Mouse (Mus musculus): ENCODE results near the gene Slc38a4. TPM values are rescaled to one million over a fixed set of nuclear protein-coding genes. Genes with fewer than 3 reads are reported as not detected.

Gene Slc38a4
- total and polyA plus RNA-seq, 3 experiments: 0.13 to 0.51 (median 0.17) TPM

DNA sequence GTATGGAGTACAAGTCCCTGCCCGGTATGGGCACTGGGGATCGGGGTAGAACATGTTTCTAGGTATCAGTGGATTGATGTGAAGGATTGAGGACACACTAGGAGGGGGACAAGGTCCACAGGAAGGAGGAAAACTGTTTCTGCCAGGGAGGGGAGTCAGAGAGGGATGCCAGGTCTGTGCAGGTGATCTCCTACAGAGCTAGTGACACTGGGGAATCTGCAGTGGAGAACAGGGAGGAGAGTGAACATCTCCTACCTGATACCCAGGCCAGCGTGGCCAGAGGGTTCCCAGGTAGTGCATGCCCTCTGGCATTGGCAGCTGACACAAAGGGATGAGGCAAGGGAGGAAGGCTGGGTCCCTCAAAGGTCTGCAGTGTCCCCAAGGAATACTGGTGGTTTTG lies 89.4 kb downstream of the Slc38a4 start:
- no peak for DNase-seq (ENCODE audit: extremely low read depth)
- H3K4me1 ChIP-seq (ENCODE audit: control insufficient read depth in 1 of 2, insufficient read depth in 2 of 2): no peaks in the 10 kb centered on the region
- H3K27ac ChIP-seq (ENCODE audit: insufficient read depth, low read depth): no peak overlapping the region
- no peak overlapping the region for H3K9ac ChIP-seq (ENCODE audit: insufficient read depth, low read depth)
- in situ Hi-C loops (cut with MboI; ENCODE audit: low pct_ligation_motif_present, low pct_unique_long_range_greater_than_20kb, low sequenced_read_pairs): no loop called here
- no peak overlapping the region for H3K4me2 ChIP-seq (ENCODE audit: insufficient read depth, low read depth, poor library complexity, severe bottlenecking)
- H3K27me3 ChIP-seq (replicated peaks): no peaks in the 10 kb centered on the region
- TF ChIP-seq ZC3H11A (IDR thresholded peaks at IDR 0.05; ENCODE audit: low read depth, low read length) (no peak), NRF1 (IDR thresholded peaks at IDR 0.05; ENCODE audit: low read depth, low read length) (no peak)
- no peaks in the 10 kb centered on the region for H3K36me3 ChIP-seq (replicated peaks in 1 of 2; ENCODE audit: control insufficient read depth in 1 of 2, insufficient read depth in 1 of 2, low read length in 1 of 2)
- no peaks in the 10 kb centered on the region for H3K79me2 ChIP-seq (replicated peaks; ENCODE audit: control insufficient read depth, extremely low read depth, insufficient read depth, poor library complexity, severe bottlenecking)
- dilution Hi-C loops (cut with MboI; ENCODE audit: extremely low pct_ligation_motif_present, extremely low pct_unique_long_range_greater_than_20kb, low sequenced_read_pairs): no loop called here
- no peak overlapping the region for H3K4me3 ChIP-seq (replicated peaks in 1 of 3; ENCODE audit: low read depth in 2 of 3, low read length in 2 of 3, poor library complexity in 1 of 3)
- peaks cover 2% of the 10 kb centered on the region for H3K9me3 ChIP-seq (replicated peaks; ENCODE audit: low read length)

- DNase-seq (ENCODE audit: extremely low read depth): no peak
- H3K9ac ChIP-seq (ENCODE audit: insufficient read depth, low read depth): no peak overlapping the region
- peaks cover 2 to 12% of the 10 kb centered on the region in 2 experiments; a peak in 3 of 4 replicates for H3K4me1 ChIP-seq (ENCODE audit: control insufficient read depth in 1 of 2, insufficient read depth in 2 of 2)
- no peak overlapping the region for H3K27ac ChIP-seq (ENCODE audit: insufficient read depth, low read depth)
- H3K79me2 ChIP-seq (replicated peaks; ENCODE audit: control insufficient read depth, extremely low read depth, insufficient read depth, poor library complexity, severe bottlenecking): no peaks in the 10 kb centered on the region
- in situ Hi-C loops (cut with MboI; ENCODE audit: low pct_ligation_motif_present, low pct_unique_long_range_greater_than_20kb, low sequenced_read_pairs): no loop called here
- H3K27me3 ChIP-seq (replicated peaks): no peaks in the 10 kb centered on the region
- no peak overlapping the region for H3K4me3 ChIP-seq (replicated peaks in 1 of 3; ENCODE audit: low read depth in 2 of 3, low read length in 2 of 3, poor library complexity in 1 of 3)
- H3K9me3 ChIP-seq (replicated peaks; ENCODE audit: low read length): peaks cover 4% of the 10 kb centered on the region
- no peaks in the 10 kb centered on the region for H3K36me3 ChIP-seq (replicated peaks in 1 of 2; ENCODE audit: control insufficient read depth in 1 of 2, insufficient read depth in 1 of 2, low read length in 1 of 2)
- H3K4me2 ChIP-seq (ENCODE audit: insufficient read depth, low read depth, poor library complexity, severe bottlenecking): no peak overlapping the region
- dilution Hi-C loops (cut with MboI; ENCODE audit: extremely low pct_ligation_motif_present, extremely low pct_unique_long_range_greater_than_20kb, low sequenced_read_pairs): no loop called here
- no peak for TF ChIP-seq CHD2 (IDR thresholded peaks at IDR 0.05; ENCODE audit: low read length)
- TF ChIP-seq MAZ (IDR thresholded peaks at IDR 0.05; ENCODE audit: low read depth, low read length): no peak
- no peak for TF ChIP-seq MYC (IDR thresholded peaks at IDR 0.05; ENCODE audit: low read depth, low read length)
- no peak for TF ChIP-seq MAFK (IDR thresholded peaks at IDR 0.05; ENCODE audit: insufficient replicate concordance, low read length)
- TF ChIP-seq POLR2AphosphoS2 (IDR thresholded peaks at IDR 0.05; ENCODE audit: low read depth, low read length): no peak
- TF ChIP-seq PAX5 (IDR thresholded peaks at IDR 0.05; ENCODE audit: low read length): no peak
- TF ChIP-seq KAT2A (IDR thresholded peaks at IDR 0.05; ENCODE audit: insufficient replicate concordance, low read length): no peak
Observed at GRCm38 (mm10) chr15:96963735-96964134, 92.0 kb downstream of the Slc38a4 start.

- in situ Hi-C loops (cut with MboI; ENCODE audit: low pct_ligation_motif_present, low pct_unique_long_range_greater_than_20kb, low sequenced_read_pairs): no loop called here
- H3K4me2 ChIP-seq (ENCODE audit: insufficient read depth, low read depth, poor library complexity, severe bottlenecking): no peak overlapping the region
Observed at GRCm38 (mm10) chr15:96963318-96963717, 92.4 kb downstream of the Slc38a4 start.

More at GRCm38 (mm10) chr15:96963318-96963717, 92.4 kb downstream of the Slc38a4 start:
- TF ChIP-seq KAT2A (IDR thresholded peaks at IDR 0.05; ENCODE audit: insufficient replicate concordance, low read length): no peak
- no peak for TF ChIP-seq ETS1 (conservative IDR thresholded peaks at IDR 0.05; ENCODE audit: low read depth, low read length)
- no peak for TF ChIP-seq MAX (IDR thresholded peaks at IDR 0.05; ENCODE audit: low read length)
- no peak for TF ChIP-seq PAX5 (IDR thresholded peaks at IDR 0.05; ENCODE audit: low read length)
- no peak for TF ChIP-seq CHD2 (IDR thresholded peaks at IDR 0.05; ENCODE audit: low read length)
- no peak for TF ChIP-seq ZMIZ1 (IDR thresholded peaks at IDR 0.05; ENCODE audit: low read depth, low read length)
- TF ChIP-seq MEF2A (IDR thresholded peaks at IDR 0.05; ENCODE audit: borderline replicate concordance, low read depth, low read length): no peak
- TF ChIP-seq UBTF (IDR thresholded peaks at IDR 0.05; ENCODE audit: low read depth, low read length): no peak
- TF ChIP-seq SIN3A (IDR thresholded peaks at IDR 0.05; ENCODE audit: low read length): no peak
- TF ChIP-seq USF2 (conservative IDR thresholded peaks at IDR 0.05; ENCODE audit: low read depth, low read length): no peak
- no peak for TF ChIP-seq MXI1 (IDR thresholded peaks at IDR 0.05; ENCODE audit: low read depth, low read length)
- no peak for TF ChIP-seq CHD1 (IDR thresholded peaks at IDR 0.05; ENCODE audit: low read depth, low read length)
- no peak for TF ChIP-seq EP300 (IDR thresholded peaks at IDR 0.05; ENCODE audit: low read length)
- TF ChIP-seq IRF4 (IDR thresholded peaks at IDR 0.05; ENCODE audit: low read depth, low read length): no peak
- TF ChIP-seq NRF1 (IDR thresholded peaks at IDR 0.05; ENCODE audit: low read depth, low read length): no peak
- no peak for TF ChIP-seq MAZ (IDR thresholded peaks at IDR 0.05; ENCODE audit: low read depth, low read length)
- TF ChIP-seq BHLHE40 (IDR thresholded peaks at IDR 0.05; ENCODE audit: low read depth, low read length): no peak
- no peak for TF ChIP-seq TCF12 (IDR thresholded peaks at IDR 0.05; ENCODE audit: low read depth, low read length)
- H3K9ac ChIP-seq (ENCODE audit: insufficient read depth, low read depth): no peak overlapping the region
- dilution Hi-C loops (cut with MboI; ENCODE audit: extremely low pct_ligation_motif_present, extremely low pct_unique_long_range_greater_than_20kb, low sequenced_read_pairs): no loop called here
- DNase-seq (ENCODE audit: extremely low read depth): no peak
- no peak overlapping the region for H3K4me3 ChIP-seq (replicated peaks in 1 of 3; ENCODE audit: low read depth in 2 of 3, low read length in 2 of 3, poor library complexity in 1 of 3)
- no peak overlapping the region for H3K27ac ChIP-seq (ENCODE audit: insufficient read depth, low read depth)
- H3K27me3 ChIP-seq (replicated peaks): no peaks in the 10 kb centered on the region
- peaks cover 2 to 12% of the 10 kb centered on the region in 2 experiments; a peak in 3 of 4 replicates for H3K4me1 ChIP-seq (ENCODE audit: control insufficient read depth in 1 of 2, insufficient read depth in 2 of 2)
- no peaks in the 10 kb centered on the region for H3K79me2 ChIP-seq (replicated peaks; ENCODE audit: control insufficient read depth, extremely low read depth, insufficient read depth, poor library complexity, severe bottlenecking)
- no peaks in the 10 kb centered on the region for H3K36me3 ChIP-seq (replicated peaks in 1 of 2; ENCODE audit: control insufficient read depth in 1 of 2, insufficient read depth in 1 of 2, low read length in 1 of 2)
- H3K9me3 ChIP-seq (replicated peaks; ENCODE audit: low read length): peaks cover 4% of the 10 kb centered on the region
